Mouse (Mus musculus) liver, embryonic 13.5 days (tissue): ENCODE data around the gene Mettl7a2. TPM values are rescaled to one million over a fixed set of nuclear protein-coding genes. Genes with fewer than 3 reads are reported as not detected.
"Not testable (repeated sequence)": the region's sequence is repeated elsewhere in the genome, so short reads cannot be mapped to it uniquely, and the experiment has no call there.

Experiments
- ATAC-seq: fragments of 200-750 bp; cut with Nextera tagmentation; 2 replicates; pipeline ENCODE4 v1.8.0; 2017; ENCODE audit warnings: low read depth, mild to moderate bottlenecking, moderate number of reproducible peaks, moderate library complexity
- DNase-seq: peaks from one replicate; pipeline ENCODE4 v3.0.0; 2022
- H3K27ac ChIP-seq: fragments of 300-500 bp; sonication (generic); 2 replicates; pipeline ENCODE4 v1.5.1; 2015; ENCODE audit warnings: moderate library complexity, mild to moderate bottlenecking, inconsistent platforms
- H3K27me3 ChIP-seq: fragments of 300-500 bp; sonication (generic); 2 replicates; pipeline ENCODE4 v1.6.1; 2015; ENCODE audit warnings: mild to moderate bottlenecking, inconsistent platforms
- H3K36me3 ChIP-seq: fragments of 300-500 bp; sonication (generic); 2 replicates; pipeline ENCODE4 v1.6.1; 2015; ENCODE audit warnings: mild to moderate bottlenecking, inconsistent platforms
- H3K4me1 ChIP-seq: fragments of 300-500 bp; sonication (generic); replicated peaks from 2 replicates; pipeline ENCODE4 v1.6.1; 2015; ENCODE audit warnings: inconsistent platforms
- H3K4me2 ChIP-seq: fragments of 300-500 bp; sonication (generic); 2 replicates; pipeline ENCODE4 v1.6.1; 2015; ENCODE audit warnings: inconsistent platforms, mild to moderate bottlenecking, moderate library complexity
- H3K4me3 ChIP-seq: fragments of 300-500 bp; sonication (generic); replicated peaks from 2 replicates; pipeline ENCODE4 v1.5.1; 2015; ENCODE audit warnings: mild to moderate bottlenecking, inconsistent platforms
- H3K9ac ChIP-seq: fragments of 300-500 bp; sonication (generic); 2 replicates; pipeline ENCODE4 v1.6.1; 2015; ENCODE audit warnings: mild to moderate bottlenecking, inconsistent platforms
- H3K9me3 ChIP-seq: fragments of 300-500 bp; sonication (generic); replicated peaks from 2 replicates; pipeline ENCODE4 v1.6.1; 2016; ENCODE audit warnings: inconsistent platforms
- WGBS: fragments of 180-500 bp; shearing (Covaris S2); methylation state at CpG from one replicate; pipeline ENCODE4 v1.1.7; 2015; ENCODE audit not compliant: insufficient replicate concordance; 5-methylcytosine and 5-hydroxymethylcytosine counted together
- polyA plus RNA-seq: library from polyadenylated mRNA; unstranded; fragments of >200 nt; fragmentation: Nextera tagmentation; extraction: Ambion mirVana; gene quantifications from 2 replicates; pipeline ENCODE4 v1.2.1, GENCODE M21; 2015

Gene Mettl7a2
- polyA plus RNA-seq, 1 experiment from 2014 or later = not detected

GRCm38 (mm10) chr15:100320295-100320905, 32.6 kb upstream of the Mettl7a2 start:
- H3K27me3 ChIP-seq = no peaks in the 10 kb centered on the region
- WGBS = 62% methylated on average over 9 of the region's 9 CpGs
- no peak for DNase-seq
- H3K36me3 ChIP-seq = no peaks in the 10 kb centered on the region
- no peak overlapping the region for H3K4me3 ChIP-seq
- H3K4me2 ChIP-seq = no peak overlapping the region
- no peaks in the 10 kb centered on the region for H3K9me3 ChIP-seq
- no peak overlapping the region for H3K9ac ChIP-seq
- no peak for ATAC-seq
- H3K27ac ChIP-seq = peak overlapping the region; percentile 39; the same call in 1 of the 2 replicates
- H3K4me1 ChIP-seq = peaks cover 18% of the 10 kb centered on the region

- ATAC-seq (no peak), DNase-seq (no peak)
- WGBS = 44% methylated on average over 5 of the region's 5 CpGs
- no peak overlapping the region for H3K4me2 ChIP-seq
- H3K4me3 ChIP-seq = no peak overlapping the region
- peak overlapping the region; percentile 6; the same call in 1 of the 2 replicates for H3K27ac ChIP-seq
- H3K36me3 ChIP-seq = no peaks in the 10 kb centered on the region
- no peaks in the 10 kb centered on the region for H3K9me3 ChIP-seq
- H3K27me3 ChIP-seq = no peaks in the 10 kb centered on the region
- peaks cover 18% of the 10 kb centered on the region for H3K4me1 ChIP-seq
- H3K9ac ChIP-seq = no peak overlapping the region
Observed at GRCm38 (mm10) chr15:100321134-100321533, 31.9 kb upstream of the Mettl7a2 start.

GRCm38 (mm10) chr15:100324021-100324591, 28.9 kb upstream of the Mettl7a2 start:
- Histone ChIP-seq H3K9me3 (no peaks in the 10 kb centered on the region), H3K9ac (no peak overlapping the region), H3K4me1 (peaks cover 14% of the 10 kb centered on the region), H3K4me2 (no peak overlapping the region), H3K27me3 (no peaks in the 10 kb centered on the region), H3K36me3 (no peaks in the 10 kb centered on the region), H3K4me3 (no peak overlapping the region), H3K27ac (no peak overlapping the region)
- DNase-seq (peak; percentile 53), ATAC-seq (no peak)
- 44% methylated on average over 12 of the region's 12 CpGs for WGBS

GRCm38 (mm10) chr15:100325235-100325634, 27.8 kb upstream of the Mettl7a2 start:
- no peak for ATAC-seq

GRCm38 (mm10) chr15:100328089-100328488, 24.9 kb upstream of the Mettl7a2 start:
- not testable (repeated sequence) for H3K27me3 ChIP-seq, H3K4me2 ChIP-seq, DNase-seq, H3K27ac ChIP-seq, H3K9ac ChIP-seq, H3K4me1 ChIP-seq, H3K4me3 ChIP-seq, H3K9me3 ChIP-seq, ATAC-seq, H3K36me3 ChIP-seq
- 62% methylated on average over 4 of the region's 4 CpGs for WGBS

More at GRCm38 (mm10) chr15:100325235-100325634, 27.8 kb upstream of the Mettl7a2 start:
- Histone ChIP-seq H3K9me3 (no peaks in the 10 kb centered on the region), H3K4me3 (no peak overlapping the region), H3K9ac (no peak overlapping the region), H3K4me1 (peaks cover 8% of the 10 kb centered on the region), H3K27me3 (no peaks in the 10 kb centered on the region), H3K36me3 (no peaks in the 10 kb centered on the region), H3K4me2 (no peak overlapping the region), H3K27ac (no peak overlapping the region)
- WGBS = 75% methylated on average over 3 of the region's 3 CpGs
- DNase-seq = no peak

- not testable (repeated sequence) for H3K9me3 ChIP-seq, H3K27me3 ChIP-seq, H3K27ac ChIP-seq, H3K4me1 ChIP-seq, H3K36me3 ChIP-seq, ATAC-seq, H3K9ac ChIP-seq, H3K4me3 ChIP-seq, H3K4me2 ChIP-seq, DNase-seq
- 76% methylated on average over 10 of the region's 10 CpGs for WGBS
Observed at GRCm38 (mm10) chr15:100329336-100329735, 23.7 kb upstream of the Mettl7a2 start.

GRCm38 (mm10) chr15:100330739-100331138, 22.3 kb upstream of the Mettl7a2 start:
- no peak for ATAC-seq
- WGBS = 79% methylated on average over 7 of the region's 7 CpGs
- Histone ChIP-seq H3K9ac (no peak overlapping the region), H3K4me2 (no peak overlapping the region), H3K27ac (no peak overlapping the region), H3K4me3 (no peak overlapping the region), H3K4me1 (no peaks in the 10 kb centered on the region), H3K9me3 (no peaks in the 10 kb centered on the region), H3K27me3 (no peaks in the 10 kb centered on the region), H3K36me3 (no peaks in the 10 kb centered on the region)
- no peak for DNase-seq

- not testable (repeated sequence) for H3K27me3 ChIP-seq, H3K4me3 ChIP-seq, H3K4me2 ChIP-seq, H3K36me3 ChIP-seq, H3K9me3 ChIP-seq, H3K4me1 ChIP-seq, H3K9ac ChIP-seq, H3K27ac ChIP-seq
- DNase-seq = peak; percentile 23
- 17% methylated on average over 2 of the region's 10 CpGs for WGBS
- ATAC-seq = peak; percentile 18; the same call in 1 of the 2 replicates
Observed at GRCm38 (mm10) chr15:100332077-100332961, 20.7 kb upstream of the Mettl7a2 start.

- 83% methylated on average over 10 of the region's 10 CpGs for WGBS
- Histone ChIP-seq H3K9me3 (no peaks in the 10 kb centered on the region), H3K4me1 (no peaks in the 10 kb centered on the region), H3K9ac (no peak within 1 kb of the TSS), H3K36me3 (no peaks in the 10 kb centered on the region), H3K27ac (no peak within 1 kb of the TSS), H3K4me2 (no peak within 1 kb of the TSS), H3K4me3 (no peak within 1 kb of the TSS), H3K27me3 (no peaks in the 10 kb centered on the region)
- DNase-seq (no peak), ATAC-seq (no peak)
Observed at GRCm38 (mm10) chr15:100334629-100335028, 18.4 kb upstream of the Mettl7a2 start, which contains the start of gene Mettl7a3. Gene Mettl7a3, plus strand, starts transcription at chr15:100334929.

- peak; percentile 79 for ATAC-seq
- not testable (repeated sequence) for H3K36me3 ChIP-seq, H3K9me3 ChIP-seq, H3K4me2 ChIP-seq, H3K27me3 ChIP-seq, H3K27ac ChIP-seq, DNase-seq, H3K4me3 ChIP-seq, H3K9ac ChIP-seq, H3K4me1 ChIP-seq
Observed at GRCm38 (mm10) chr15:100337328-100337727, 15.7 kb upstream of the Mettl7a2 start.

- ATAC-seq = peak; percentile 61
- not testable (repeated sequence) for H3K9me3 ChIP-seq, H3K4me2 ChIP-seq, H3K36me3 ChIP-seq, H3K27me3 ChIP-seq, H3K27ac ChIP-seq, H3K9ac ChIP-seq, H3K4me1 ChIP-seq, H3K4me3 ChIP-seq
- WGBS = 28% methylated on average over 10 of the region's 10 CpGs
- peak; percentile 43 for DNase-seq
Observed at GRCm38 (mm10) chr15:100337847-100338246, 15.2 kb upstream of the Mettl7a2 start.
